Mouse (Mus musculus) urinary bladder, postnatal 14 days (tissue): ENCODE data around the gene Ankrd13b.
A peak's percentile ranks its signal among the peaks of the same experiment; 100 is the strongest.

Experiments used
- DNase-seq: peaks from one replicate; pipeline ENCODE4 v3.0.0; 2021; ENCODE audit warnings: low spot score

The Ankrd13b gene

GRCm38 (mm10) chr11:77508068-77509021 is 18.9 kb upstream of the Ankrd13b start:
- peak; percentile 85 for DNase-seq

- DNase-seq: no peak
Observed at GRCm38 (mm10) chr11:77507426-77507825, 17.9 kb upstream of the Ankrd13b start.

GRCm38 (mm10) chr11:77506941-77507340 is 17.5 kb upstream of the Ankrd13b start:
- no peak for DNase-seq

- no peak for DNase-seq
Observed at GRCm38 (mm10) chr11:77506273-77506672, 16.8 kb upstream of the Ankrd13b start.

- DNase-seq: no peak
Observed at GRCm38 (mm10) chr11:77505291-77505980, 16.0 kb upstream of the Ankrd13b start.

GRCm38 (mm10) chr11:77504377-77504776 is 14.9 kb upstream of the Ankrd13b start:
- no peak for DNase-seq

GRCm38 (mm10) chr11:77503511-77503910 is 14.0 kb upstream of the Ankrd13b start:
- DNase-seq: peak; percentile 52

- no peak for DNase-seq
Observed at GRCm38 (mm10) chr11:77502481-77502880, 13.0 kb upstream of the Ankrd13b start.

- no peak for DNase-seq
Observed at GRCm38 (mm10) chr11:77501971-77502370, 12.5 kb upstream of the Ankrd13b start.

- DNase-seq: peak; percentile 77
Observed at GRCm38 (mm10) chr11:77501392-77501791, 11.9 kb upstream of the Ankrd13b start.

- DNase-seq: peak; percentile 18
Observed at GRCm38 (mm10) chr11:77500361-77501325, 11.2 kb upstream of the Ankrd13b start.

- DNase-seq: no peak
Observed at GRCm38 (mm10) chr11:77499354-77499753, 9.9 kb upstream of the Ankrd13b start.

- no peak for DNase-seq
Observed at GRCm38 (mm10) chr11:77498261-77499139, 9.0 kb upstream of the Ankrd13b start.

GRCm38 (mm10) chr11:77497851-77498250 is 8.4 kb upstream of the Ankrd13b start:
- no peak for DNase-seq

GRCm38 (mm10) chr11:77497341-77497756 is 7.9 kb upstream of the Ankrd13b start:
- DNase-seq: peak; percentile 68

- DNase-seq: no peak
Observed at GRCm38 (mm10) chr11:77495507-77495906, 6.0 kb upstream of the Ankrd13b start.

GRCm38 (mm10) chr11:77494782-77495181 is 5.3 kb upstream of the Ankrd13b start:
- no peak for DNase-seq

GRCm38 (mm10) chr11:77494344-77494676 is 4.8 kb upstream of the Ankrd13b start:
- no peak for DNase-seq

GRCm38 (mm10) chr11:77493512-77494343 is 4.2 kb upstream of the Ankrd13b start, which contains the start of gene Git1:
Git1 (plus strand) TSS chr11:77493562.
- peak; percentile 47 for DNase-seq

- DNase-seq: peak; percentile 96
Observed at GRCm38 (mm10) chr11:77492911-77493332, 3.4 kb upstream of the Ankrd13b start.
